Mouse (Mus musculus) limb, embryonic 13.5 days (tissue): ENCODE results near the gene Dtd1. TPM values are rescaled to one million over a fixed set of nuclear protein-coding genes. Genes with fewer than 3 reads are reported as not detected.

Source experiments
- ATAC-seq: fragments of 200-750 bp; cut with Nextera tagmentation; 2 replicates; pipeline ENCODE4 v1.8.0; 2017; ENCODE audit warnings: low read depth, moderate number of reproducible peaks, moderate TSS enrichment; ENCODE audit not compliant: low FRiP score
- H3K27ac ChIP-seq: fragments of 300-500 bp; sonication (generic); 2 replicates; pipeline ENCODE4 v1.5.1; 2015; ENCODE audit warnings: inconsistent platforms, mild to moderate bottlenecking, moderate library complexity
- H3K27me3 ChIP-seq: fragments of 300-500 bp; sonication (generic); 2 replicates; pipeline ENCODE4 v1.6.1; 2015; ENCODE audit warnings: mild to moderate bottlenecking, inconsistent platforms
- H3K36me3 ChIP-seq: fragments of 300-500 bp; sonication (generic); 2 replicates; pipeline ENCODE4 v1.6.1; 2015; ENCODE audit warnings: inconsistent platforms, mild to moderate bottlenecking, moderate library complexity
- H3K4me1 ChIP-seq: fragments of 300-500 bp; sonication (generic); 2 replicates; pipeline ENCODE4 v1.6.1; 2015; ENCODE audit warnings: inconsistent platforms
- H3K4me2 ChIP-seq: fragments of 300-500 bp; sonication (generic); replicated peaks from 2 replicates; pipeline ENCODE4 v1.6.1; 2015; ENCODE audit warnings: inconsistent platforms, mild to moderate bottlenecking, moderate library complexity
- H3K4me3 ChIP-seq: fragments of 300-500 bp; sonication (generic); 2 replicates; pipeline ENCODE4 v1.5.1; 2015; ENCODE audit warnings: moderate library complexity, mild to moderate bottlenecking, inconsistent platforms
- H3K9ac ChIP-seq: fragments of 300-500 bp; sonication (generic); 2 replicates; pipeline ENCODE4 v1.6.1; 2015; ENCODE audit warnings: mild to moderate bottlenecking, inconsistent platforms
- H3K9me3 ChIP-seq: fragments of 300-500 bp; sonication (generic); 2 replicates; pipeline ENCODE4 v1.6.1; 2016; ENCODE audit warnings: inconsistent platforms
- WGBS: fragments of 180-500 bp; shearing (Covaris S2); methylation state at CpG from one replicate; pipeline ENCODE4 v1.1.7; 2015; 5-methylcytosine and 5-hydroxymethylcytosine counted together
- microRNA-seq: library from miRNA; unstranded; fragments of <30 nt; microRNA quantifications from one replicate; pipeline ENCODE4, GENCODE M21; 2016
- polyA plus RNA-seq: library from polyadenylated mRNA; unstranded; fragments of >200 nt; fragmentation: Nextera tagmentation; extraction: Ambion mirVana; gene quantifications from 2 replicates; pipeline ENCODE4 v1.2.1, GENCODE M21; 2015

Gene Dtd1
- polyA plus RNA-seq, 1 experiment from 2014 or later = 48.8 TPM

DNA sequence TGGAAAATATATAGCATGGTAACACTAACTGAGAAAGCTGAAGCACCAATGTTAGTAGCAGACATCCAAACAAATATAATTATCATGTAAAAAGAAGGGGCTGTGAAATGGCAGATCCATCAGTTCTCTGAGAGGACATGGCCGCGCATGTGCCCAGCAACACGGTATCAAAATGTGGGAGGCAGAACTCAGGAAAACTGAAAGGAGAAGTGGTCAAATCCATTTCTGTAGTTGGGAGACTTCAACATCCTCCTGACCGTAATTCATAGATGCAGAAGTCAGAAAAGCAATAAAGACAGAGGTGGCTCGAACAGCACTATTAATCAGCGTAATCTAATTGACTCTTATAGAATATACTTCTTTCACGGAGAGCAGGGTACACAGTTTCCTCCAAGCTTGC, 179.6 kb downstream of the Dtd1 start:
- no peak overlapping the region for H3K9ac ChIP-seq
- no peak overlapping the region for H3K27ac ChIP-seq
- WGBS = 80% methylated on average over 7 of the region's 7 CpGs
- no peak for ATAC-seq
- no peaks in the 10 kb centered on the region for H3K27me3 ChIP-seq
- H3K9me3 ChIP-seq = no peaks in the 10 kb centered on the region
- no peak overlapping the region for H3K4me2 ChIP-seq
- no peaks in the 10 kb centered on the region for H3K36me3 ChIP-seq
- H3K4me1 ChIP-seq = 0 out of 2 replicates have a peak, but pooled peaks cover 2% of the 10 kb centered on the region
- H3K4me3 ChIP-seq = no peak overlapping the region

DNA sequence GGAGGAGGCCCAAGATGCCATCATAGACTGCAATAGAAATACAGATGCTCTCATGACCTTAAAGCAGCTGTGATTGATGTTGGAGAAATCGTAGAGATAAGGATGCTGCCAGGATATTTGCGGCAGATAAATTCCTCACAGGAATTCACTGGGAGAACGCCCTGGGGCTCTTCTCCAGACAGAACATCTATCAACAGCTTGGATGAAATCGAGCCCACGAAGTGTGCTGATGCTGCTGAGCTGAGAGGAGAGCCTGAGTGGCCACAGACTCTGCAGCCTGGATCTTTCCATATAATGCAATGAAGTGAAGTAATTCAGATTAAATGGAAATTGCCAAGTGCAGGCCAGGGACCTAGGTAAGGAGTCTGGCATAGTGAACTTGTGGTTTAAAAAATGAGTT, 181.0 kb downstream of the Dtd1 start:
- 59% methylated on average over 5 of the region's 5 CpGs for WGBS
- Histone ChIP-seq H3K27ac (no peak overlapping the region), H3K27me3 (no peaks in the 10 kb centered on the region), H3K9me3 (no peaks in the 10 kb centered on the region), H3K9ac (no peak overlapping the region), H3K4me2 (no peak overlapping the region), H3K36me3 (no peaks in the 10 kb centered on the region), H3K4me1 (no peaks in the 10 kb centered on the region), H3K4me3 (no peak overlapping the region)
- ATAC-seq = no peak

DNA sequence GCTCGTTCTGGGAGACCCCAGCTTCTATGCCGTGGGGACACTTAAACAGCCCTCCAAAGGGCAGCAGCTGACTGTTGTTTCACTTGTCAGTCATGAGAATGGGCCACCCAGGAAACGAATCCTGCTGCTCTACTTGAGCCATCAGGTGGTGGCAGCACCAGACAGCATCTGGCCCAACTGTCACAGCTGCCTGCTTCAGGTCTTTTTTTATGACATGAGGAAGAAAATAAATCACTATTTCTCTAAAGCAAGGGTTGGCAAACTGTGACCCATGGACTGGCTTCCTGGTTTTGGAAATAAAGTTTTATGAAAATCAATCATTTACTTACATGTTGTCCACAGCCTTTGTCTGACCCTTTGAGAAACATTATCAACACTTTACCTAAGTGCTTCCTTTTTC, 182.2 kb downstream of the Dtd1 start:
- Histone ChIP-seq H3K27me3 (no peaks in the 10 kb centered on the region), H3K27ac (no peak overlapping the region), H3K4me1 (no peaks in the 10 kb centered on the region), H3K9me3 (no peaks in the 10 kb centered on the region), H3K4me2 (no peak overlapping the region), H3K36me3 (no peaks in the 10 kb centered on the region), H3K4me3 (no peak overlapping the region), H3K9ac (no peak overlapping the region)
- WGBS = 57% methylated on average over 3 of the region's 3 CpGs
- no peak for ATAC-seq

DNA sequence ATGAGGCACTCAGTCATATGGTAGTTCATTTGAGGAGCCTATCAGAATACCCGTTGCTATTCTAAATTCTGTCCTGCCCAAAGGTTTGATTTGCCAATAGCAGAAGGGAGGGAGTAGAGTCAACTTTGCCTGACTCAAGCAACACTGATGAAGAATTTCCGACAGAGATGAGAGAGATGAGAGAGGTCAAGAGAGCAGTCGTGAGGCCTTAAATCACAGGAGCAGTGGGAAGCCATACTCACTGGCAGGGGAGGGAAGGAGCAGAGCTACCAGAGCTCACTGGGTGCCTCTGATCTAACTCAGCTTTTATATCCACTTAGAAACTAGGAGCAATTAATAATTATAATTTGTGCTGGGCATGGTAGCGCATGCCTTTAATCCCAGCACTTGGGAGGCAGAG, 182.8 kb downstream of the Dtd1 start:
- 67% methylated on average over 4 of the region's 4 CpGs for WGBS
- H3K4me3 ChIP-seq = no peak overlapping the region
- H3K9me3 ChIP-seq = no peaks in the 10 kb centered on the region

DNA sequence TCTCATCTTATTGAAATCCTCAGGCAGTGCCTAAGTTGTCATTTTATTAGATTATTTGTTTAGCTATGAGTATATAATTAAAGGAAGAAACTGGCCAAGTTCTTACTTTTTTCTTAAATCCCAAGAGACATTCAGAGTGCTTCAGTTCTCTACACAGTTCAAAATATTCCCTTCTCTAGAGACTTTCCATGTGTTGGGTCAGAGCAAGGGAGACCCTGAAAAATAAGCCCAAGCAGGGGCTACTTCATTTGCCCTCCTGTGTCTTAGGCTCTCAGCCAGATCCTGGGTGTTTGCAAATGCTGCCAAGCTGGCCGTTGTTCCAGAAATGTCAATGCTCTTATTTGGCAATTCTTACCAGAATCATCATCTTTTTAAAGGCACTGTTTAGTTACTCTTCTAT, 183.5 kb downstream of the Dtd1 start:
- no peaks in the 10 kb centered on the region for H3K9me3 ChIP-seq
- WGBS = 91% methylated on average over 1 of the region's 1 CpGs
- no peaks in the 10 kb centered on the region for H3K27me3 ChIP-seq
- H3K4me1 ChIP-seq = no peaks in the 10 kb centered on the region
- no peak overlapping the region for H3K27ac ChIP-seq
- H3K9ac ChIP-seq = no peak overlapping the region
- ATAC-seq = no peak
- H3K4me3 ChIP-seq = no peak overlapping the region
- no peaks in the 10 kb centered on the region for H3K36me3 ChIP-seq
- H3K4me2 ChIP-seq = no peak overlapping the region

More for the DNA sequence above, 182.8 kb downstream of the Dtd1 start:
- no peaks in the 10 kb centered on the region for H3K27me3 ChIP-seq
- no peaks in the 10 kb centered on the region for H3K4me1 ChIP-seq
- H3K9ac ChIP-seq = no peak overlapping the region
- no peak overlapping the region for H3K4me2 ChIP-seq
- H3K36me3 ChIP-seq = no peaks in the 10 kb centered on the region
- no peak for ATAC-seq
- H3K27ac ChIP-seq = no peak overlapping the region

DNA sequence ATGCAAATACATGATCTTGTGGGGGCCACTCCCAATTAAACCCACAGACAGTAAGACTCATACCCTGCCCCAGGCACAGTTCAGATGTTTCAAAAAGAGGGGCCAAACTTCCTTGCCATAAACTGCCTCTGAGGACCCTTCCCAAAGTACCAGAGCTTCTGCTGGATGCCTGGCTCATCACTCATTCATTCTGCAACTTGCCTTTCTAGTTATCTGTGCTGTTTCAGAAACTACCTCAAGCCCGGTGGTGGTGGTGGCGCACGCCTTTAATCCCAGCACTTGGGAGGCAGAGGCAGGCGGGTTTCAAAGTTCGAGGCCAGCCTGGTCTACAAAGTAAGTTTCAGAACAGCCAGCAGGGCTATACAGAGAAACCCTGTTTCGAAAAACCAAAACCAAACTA, 184.1 kb downstream of the Dtd1 start:
- H3K36me3 ChIP-seq = no peaks in the 10 kb centered on the region
- WGBS = 90% methylated on average over 6 of the region's 6 CpGs
- no peak overlapping the region for H3K27ac ChIP-seq
- ATAC-seq = no peak
- H3K9me3 ChIP-seq = no peaks in the 10 kb centered on the region
- no peaks in the 10 kb centered on the region for H3K4me1 ChIP-seq
- no peak overlapping the region for H3K9ac ChIP-seq
- no peak overlapping the region for H3K4me3 ChIP-seq
- no peak overlapping the region for H3K4me2 ChIP-seq
- H3K27me3 ChIP-seq = no peaks in the 10 kb centered on the region

DNA sequence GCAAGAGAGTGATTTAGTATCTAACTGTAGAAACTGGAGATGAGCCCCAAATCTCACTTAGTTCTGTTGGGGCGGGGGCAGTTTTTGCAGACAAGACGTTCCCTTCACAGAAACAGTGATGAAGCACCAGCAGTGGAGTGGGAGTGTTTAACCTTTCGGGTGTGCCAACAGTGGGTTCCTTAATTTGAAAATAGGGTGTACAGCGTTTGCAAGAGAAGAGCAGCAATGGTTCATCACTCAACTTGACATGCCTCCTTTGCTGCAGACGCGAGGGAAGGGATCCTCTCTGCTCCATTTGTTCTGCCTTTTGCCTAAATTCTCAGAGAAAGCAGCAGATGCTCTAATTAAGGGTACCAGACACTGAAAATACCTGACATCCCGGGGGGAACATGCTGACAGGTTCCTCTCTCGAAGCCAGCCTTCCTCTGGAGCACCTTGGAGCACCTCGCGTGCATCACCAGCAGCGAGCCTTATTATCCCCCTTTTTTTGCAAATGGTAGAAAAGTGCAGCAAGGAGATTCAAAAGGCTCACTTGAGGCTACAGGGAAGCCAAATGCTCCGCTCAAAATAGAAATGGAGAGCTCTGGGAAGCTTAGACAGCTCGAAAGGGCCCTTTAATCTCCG, 192.1 kb downstream of the Dtd1 start:
- no peaks in the 10 kb centered on the region for H3K36me3 ChIP-seq
- WGBS = 51% methylated on average over 14 of the region's 14 CpGs
- no peak overlapping the region for H3K4me3 ChIP-seq
- H3K27me3 ChIP-seq = no peaks in the 10 kb centered on the region
- H3K9ac ChIP-seq = no peak overlapping the region
- H3K4me2 ChIP-seq = no peak overlapping the region
- no peaks in the 10 kb centered on the region for H3K9me3 ChIP-seq
- ATAC-seq = no peak
- H3K27ac ChIP-seq = no peak overlapping the region
- peaks cover 9% of the 10 kb centered on the region for H3K4me1 ChIP-seq

DNA sequence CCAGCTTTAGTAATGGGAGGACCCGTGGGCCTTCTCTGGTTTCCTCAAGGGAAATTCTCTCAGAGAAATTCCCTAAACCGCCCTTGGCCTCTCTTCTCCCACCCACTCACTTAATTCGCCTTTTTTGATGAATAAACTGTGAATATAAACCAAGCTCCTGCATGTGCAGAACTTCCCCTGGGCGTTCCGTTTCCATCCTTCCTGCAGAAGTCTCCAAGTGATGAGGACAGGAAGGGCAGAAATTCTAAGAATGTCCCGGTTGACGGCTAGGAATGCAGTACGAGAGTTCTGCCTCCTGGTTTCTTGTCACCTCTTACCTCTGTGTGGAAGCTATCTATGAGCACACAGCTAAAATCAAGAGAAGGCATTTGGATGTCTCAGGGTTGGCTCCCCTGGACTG, 197.8 kb downstream of the Dtd1 start:
- H3K4me1 ChIP-seq = 0 out of 2 replicates have a peak, but pooled peaks cover under 1% of the 10 kb centered on the region
- no peak for ATAC-seq
- WGBS = 68% methylated on average over 8 of the region's 8 CpGs

DNA sequence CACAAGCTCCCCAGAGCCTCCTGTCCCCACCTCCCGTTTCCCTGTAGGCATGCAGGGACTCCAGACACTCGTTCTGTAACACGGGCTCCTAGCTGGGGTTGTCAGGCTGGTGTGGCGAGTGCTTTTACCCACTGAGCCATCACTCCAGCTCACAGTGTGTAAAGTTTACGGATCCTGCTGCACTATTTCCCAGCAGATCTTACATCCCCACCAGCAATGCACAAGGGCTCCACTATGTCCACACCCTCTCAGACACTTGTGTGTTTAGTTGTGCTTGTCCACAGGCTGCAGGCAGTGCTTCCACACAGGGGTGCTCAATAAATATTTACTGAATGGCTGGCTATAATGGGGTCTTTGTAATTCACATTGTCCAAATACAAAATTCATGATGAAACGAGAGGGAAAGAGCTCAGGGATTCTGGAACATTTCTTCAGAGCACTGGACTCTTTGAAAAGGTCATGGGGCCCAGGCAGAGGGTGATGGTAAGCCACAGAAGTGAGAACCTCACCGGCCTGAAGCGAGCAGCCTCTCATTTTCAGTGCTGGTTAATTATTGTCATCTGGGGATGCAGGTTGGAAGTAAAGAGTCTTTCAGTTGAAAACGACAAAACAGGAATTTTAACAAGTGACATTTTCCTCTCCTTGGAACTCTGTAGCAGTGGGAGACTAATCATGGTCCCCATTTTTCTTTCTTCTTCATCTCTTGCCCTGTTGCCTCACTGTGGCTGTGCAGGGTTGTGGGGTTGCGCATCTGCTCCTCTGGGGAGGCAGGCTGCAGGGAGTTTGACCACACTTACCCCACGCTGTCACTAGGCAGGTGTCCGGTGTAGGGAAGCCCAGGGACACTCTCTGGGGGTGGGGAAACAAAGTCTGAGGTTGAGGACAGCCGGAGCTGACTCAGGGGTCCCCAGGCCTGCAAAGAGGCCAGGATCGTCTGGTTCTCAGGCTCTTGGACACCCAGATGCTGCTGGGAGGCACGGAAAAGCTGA, 208.4 kb downstream of the Dtd1 start:
- no peaks in the 10 kb centered on the region for H3K36me3 ChIP-seq
- H3K9me3 ChIP-seq = no peaks in the 10 kb centered on the region
- peaks cover 12% of the 10 kb centered on the region for H3K4me1 ChIP-seq
- H3K27ac ChIP-seq = no peak overlapping the region
- H3K27me3 ChIP-seq = no peaks in the 10 kb centered on the region
- ATAC-seq = 0 out of 2 replicates have a peak, but pooled peaks have one; percentile 24
- H3K9ac ChIP-seq = no peak overlapping the region
- H3K4me3 ChIP-seq = no peak overlapping the region
- H3K4me2 ChIP-seq = no peak overlapping the region
- 46% methylated on average over 15 of the region's 15 CpGs for WGBS

More for the DNA sequence above, 197.8 kb downstream of the Dtd1 start:
- H3K36me3 ChIP-seq = no peaks in the 10 kb centered on the region
- H3K27ac ChIP-seq = no peak overlapping the region
- H3K9me3 ChIP-seq = no peaks in the 10 kb centered on the region
- H3K4me3 ChIP-seq = no peak overlapping the region
- H3K4me2 ChIP-seq = no peak overlapping the region
- H3K27me3 ChIP-seq = no peaks in the 10 kb centered on the region
- H3K9ac ChIP-seq = no peak overlapping the region

Small RNAs within 50 kb of the gene (microRNA-seq; reads per million reads assigned to microRNA genes)
- gene Gm24823 = not detected

Other genes with a start within 250 kb of the Dtd1 start
- 47.3 and 48.8 TPM in 2 replicates for gene Kat14, start 230.9 kb upstream of the Dtd1 start, polyA plus RNA-seq
- 5.7 TPM in 1 of 2 replicates, not detected in the other for gene Pet117, start 230.9 kb upstream of the Dtd1 start, polyA plus RNA-seq
- gene Dzank1, start 72.5 kb upstream of the Dtd1 start, polyA plus RNA-seq = 0.82 and 2.2 TPM in 2 replicates
- 32.5 and 33.1 TPM in 2 replicates for gene Polr3f, start 72.2 kb upstream of the Dtd1 start, polyA plus RNA-seq
- 68.0 and 68.8 TPM in 2 replicates for gene Rbbp9, start 49.0 kb upstream of the Dtd1 start, polyA plus RNA-seq
- gene Sec23b, start 43.7 kb upstream of the Dtd1 start, polyA plus RNA-seq = 91.4 and 91.7 TPM in 2 replicates
- gene Smim26, start 5.8 kb upstream of the Dtd1 start, polyA plus RNA-seq = 38.8 and 43.5 TPM in 2 replicates
- not detected in 2 replicates for gene Scp2d1, start 223.8 kb downstream of the Dtd1 start, polyA plus RNA-seq